Mouse (Mus musculus): ENCODE measurements around the gene Nuak1.
A peak's percentile ranks its signal among the peaks of the same experiment; 100 is the strongest.

Nuak1 gene

GRCm38 (mm10) chr10:84411122-84412105 lies 29.0 kb downstream of the Nuak1 start:
- no peak for DNase-seq (ENCODE audit: extremely low spot score)

- no peak for DNase-seq (ENCODE audit: extremely low spot score)
Measured at GRCm38 (mm10) chr10:84408965-84409660, 31.3 kb downstream of the Nuak1 start.

- peak; percentile 28 for DNase-seq (ENCODE audit: extremely low spot score)
Measured at GRCm38 (mm10) chr10:84405135-84405776, 35.1 kb downstream of the Nuak1 start.

GRCm38 (mm10) chr10:84401907-84402371 lies 38.5 kb downstream of the Nuak1 start:
- DNase-seq (ENCODE audit: extremely low spot score) = no peak

GRCm38 (mm10) chr10:84401189-84401588 lies 39.2 kb downstream of the Nuak1 start:
- DNase-seq (ENCODE audit: extremely low spot score) = no peak

GRCm38 (mm10) chr10:84400037-84400681 lies 40.2 kb downstream of the Nuak1 start:
- DNase-seq (ENCODE audit: extremely low spot score) = no peak

- DNase-seq (ENCODE audit: extremely low spot score) = no peak
Measured at GRCm38 (mm10) chr10:84397276-84397675, 43.1 kb downstream of the Nuak1 start.

GRCm38 (mm10) chr10:84395885-84396659 lies 44.3 kb downstream of the Nuak1 start:
- DNase-seq (ENCODE audit: extremely low spot score) = no peak

GRCm38 (mm10) chr10:84395259-84395658 lies 45.1 kb downstream of the Nuak1 start:
- DNase-seq (ENCODE audit: extremely low spot score) = no peak

- DNase-seq (ENCODE audit: extremely low spot score) = no peak
Measured at GRCm38 (mm10) chr10:84393881-84394280, 46.5 kb downstream of the Nuak1 start.

- DNase-seq (ENCODE audit: extremely low spot score) = no peak
Measured at GRCm38 (mm10) chr10:84393405-84393804, 47.0 kb downstream of the Nuak1 start.

- DNase-seq (ENCODE audit: extremely low spot score) = peak; percentile 27
Measured at GRCm38 (mm10) chr10:84392723-84393081, 47.7 kb downstream of the Nuak1 start.

GRCm38 (mm10) chr10:84392027-84392722 lies 48.2 kb downstream of the Nuak1 start:
- DNase-seq (ENCODE audit: extremely low spot score) = peak; percentile 51

GRCm38 (mm10) chr10:84389707-84390106 lies 50.7 kb downstream of the Nuak1 start:
- no peak for DNase-seq (ENCODE audit: extremely low spot score)

- peak; percentile 44 for DNase-seq (ENCODE audit: extremely low spot score)
Measured at GRCm38 (mm10) chr10:84388357-84389141, 51.8 kb downstream of the Nuak1 start.

- peak; percentile 39 for DNase-seq (ENCODE audit: extremely low spot score)
Measured at GRCm38 (mm10) chr10:84387338-84387737, 53.1 kb downstream of the Nuak1 start.

GRCm38 (mm10) chr10:84386625-84387242 lies 53.7 kb downstream of the Nuak1 start:
- no peak for DNase-seq (ENCODE audit: extremely low spot score)

- no peak for DNase-seq (ENCODE audit: extremely low spot score)
Measured at GRCm38 (mm10) chr10:84386214-84386613, 54.2 kb downstream of the Nuak1 start.

- no peak for DNase-seq (ENCODE audit: extremely low spot score)
Measured at GRCm38 (mm10) chr10:84384761-84385160, 55.6 kb downstream of the Nuak1 start.
